Mouse (Mus musculus) retina, embryonic 14.5 days (tissue): Measurements from ENCODE around the gene Grrp1.

Experiments
- DNase-seq: peaks from one replicate; pipeline ENCODE4 v3.0.0-alpha.2; 2015; ENCODE audit warnings: low spot score

Grrp1 gene

DNA sequence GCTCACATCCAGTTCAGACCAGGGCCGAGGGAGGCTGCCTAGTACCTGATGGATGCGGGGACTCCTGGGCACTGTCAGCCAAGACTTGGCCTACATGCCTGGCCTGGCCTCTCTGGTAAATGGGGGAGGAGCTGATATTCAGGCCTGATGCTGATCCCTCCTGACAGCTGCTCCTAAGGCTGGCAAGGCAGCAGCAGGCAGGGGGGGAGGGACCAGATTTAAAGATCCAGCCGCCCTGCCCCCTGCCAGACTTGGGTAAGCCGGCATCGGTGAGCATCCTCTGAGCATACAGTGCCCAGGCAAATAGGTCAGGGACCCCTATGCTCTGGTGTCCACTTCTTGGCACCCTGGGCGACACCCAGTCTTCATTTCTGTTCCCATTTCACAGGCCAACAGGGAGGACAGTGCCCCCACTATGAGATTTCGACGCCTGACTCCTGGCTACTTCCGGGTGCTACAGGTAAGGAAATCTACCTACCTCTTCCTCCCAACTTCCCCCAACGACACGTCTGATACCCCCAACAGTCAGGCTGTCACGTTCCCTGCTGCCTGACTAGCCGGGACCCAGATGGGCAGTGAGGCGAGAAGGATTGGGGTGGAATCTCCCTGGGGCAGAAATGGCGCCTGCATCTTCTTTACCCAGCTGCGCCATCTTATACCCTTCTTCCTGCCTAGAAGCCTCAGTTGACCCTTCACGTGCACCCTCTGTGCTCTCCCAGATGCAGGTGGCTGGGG lies 10.2 kb downstream of the Grrp1 start, which contains the start of gene E130218I03Rik:
Gene E130218I03Rik (plus strand): TSS at position 147 of the 735 bp plus-strand sequence.
- DNase-seq, result peak; percentile 94

DNA sequence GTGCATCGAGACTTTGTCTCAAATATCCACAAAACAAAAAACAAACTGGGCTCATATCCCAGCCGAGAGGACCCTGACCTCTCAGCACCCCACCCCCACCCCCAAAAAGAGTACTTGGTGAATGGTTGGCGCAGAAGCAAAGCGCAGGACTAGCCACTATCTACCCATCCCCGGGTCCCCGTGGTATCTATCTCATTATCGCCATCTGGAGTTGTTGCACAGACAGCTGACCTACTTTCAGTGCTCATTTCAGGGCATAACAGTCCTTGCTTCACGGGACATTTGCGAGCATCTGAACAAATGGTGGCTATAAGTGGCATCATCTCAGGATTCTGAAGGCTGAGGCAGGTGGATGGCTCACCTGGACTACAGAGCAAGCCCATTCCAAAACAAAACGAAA lies 15.2 kb downstream of the Grrp1 start:
- DNase-seq, result peak; percentile 62

DNA sequence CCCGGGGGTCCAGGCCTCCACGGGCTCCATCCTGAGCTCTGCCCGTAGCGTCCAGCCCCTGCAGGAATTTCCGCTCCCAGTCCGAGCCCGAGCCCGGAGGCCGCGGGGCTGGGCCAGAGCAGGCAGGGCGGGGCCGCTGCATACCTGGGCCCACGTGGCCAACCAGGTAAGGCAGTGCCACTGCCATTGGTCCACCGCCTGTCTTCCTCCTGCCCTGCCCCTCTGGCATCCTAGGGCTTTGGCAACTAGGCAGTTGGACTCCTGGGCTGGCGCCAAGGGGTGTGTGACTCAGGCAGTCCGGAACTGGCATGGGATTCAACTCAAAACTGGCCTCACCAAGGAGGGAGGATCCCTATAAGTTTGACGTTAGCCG lies 15.6 kb downstream of the Grrp1 start, which contains the start of gene Cnksr1:
Gene Cnksr1 (minus strand): TSS at position 121 of the 373 bp plus-strand sequence.
- DNase-seq, result no peak

DNA sequence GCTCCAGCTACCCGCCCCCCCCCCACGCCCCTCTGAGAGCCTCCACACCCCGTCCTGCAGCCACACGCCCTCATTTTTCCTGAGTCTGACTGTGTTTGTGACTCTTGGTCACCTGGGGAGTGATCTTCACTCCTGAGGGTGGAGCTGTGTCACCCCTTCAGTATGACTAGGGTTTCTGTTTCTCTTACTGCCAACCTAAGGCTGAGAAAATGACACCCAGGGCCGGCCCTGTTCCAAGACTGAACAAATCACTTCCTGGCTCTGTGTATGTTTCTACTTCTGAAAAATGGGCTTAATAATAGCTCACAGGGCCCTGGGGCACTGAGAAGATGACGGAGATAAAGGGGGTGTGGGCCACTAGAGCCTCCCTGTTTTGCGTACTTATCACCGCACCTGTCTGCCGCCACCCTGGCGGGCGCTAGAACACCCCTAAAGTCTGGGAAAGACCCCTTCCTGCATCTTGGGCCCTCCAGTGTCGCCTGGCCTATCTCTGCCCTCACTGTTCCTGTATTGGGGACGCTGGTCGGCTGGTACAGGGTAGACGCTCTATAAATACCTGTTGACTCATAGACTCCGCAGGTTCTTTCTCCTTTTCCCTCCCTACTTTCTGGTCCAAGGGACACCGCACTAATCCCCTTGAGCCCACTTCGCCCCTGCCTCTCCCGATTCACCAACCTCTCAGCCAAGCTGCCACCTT lies 16.2 kb downstream of the Grrp1 start:
- DNase-seq, result no peak

DNA sequence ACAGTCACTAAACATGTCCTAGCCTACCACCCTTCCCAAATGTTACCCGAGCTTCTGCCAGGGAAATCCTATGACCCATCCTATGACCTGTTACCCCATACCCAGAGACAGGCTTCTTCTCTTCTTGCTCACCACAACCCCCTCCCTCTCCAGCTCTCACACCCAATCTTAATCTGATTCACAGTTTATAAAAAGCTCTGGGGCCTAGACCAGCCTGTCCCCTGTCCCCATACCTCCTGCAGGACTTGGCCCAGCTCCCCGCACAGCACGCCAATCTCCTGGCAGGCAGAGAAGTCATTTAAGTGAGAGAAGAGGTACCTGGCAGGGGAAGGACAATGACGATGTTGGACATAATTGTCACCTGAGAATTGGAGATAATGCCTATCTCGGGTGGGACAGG lies 19.0 kb downstream of the Grrp1 start:
- no peak for DNase-seq

DNA sequence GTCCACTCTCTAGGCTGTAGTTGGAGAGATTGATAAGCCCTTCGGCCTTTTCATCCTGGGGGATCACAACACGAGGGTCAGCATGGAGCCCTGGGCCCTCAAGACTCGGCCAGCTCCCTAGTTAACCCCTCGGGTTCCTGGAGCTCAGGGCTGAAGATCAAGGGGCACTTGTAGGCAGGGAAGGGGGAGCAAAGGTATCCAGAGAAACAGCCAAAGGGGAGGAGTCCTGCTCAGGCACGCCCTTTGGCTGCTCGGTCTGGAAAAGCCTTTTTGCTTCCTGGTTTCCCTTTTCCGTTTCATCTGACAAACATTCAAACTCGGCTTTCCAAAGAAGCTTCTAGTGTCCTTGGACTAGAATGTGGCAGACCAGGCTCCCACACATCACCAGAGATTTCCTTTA lies 23.5 kb downstream of the Grrp1 start:
- DNase-seq, result no peak

DNA sequence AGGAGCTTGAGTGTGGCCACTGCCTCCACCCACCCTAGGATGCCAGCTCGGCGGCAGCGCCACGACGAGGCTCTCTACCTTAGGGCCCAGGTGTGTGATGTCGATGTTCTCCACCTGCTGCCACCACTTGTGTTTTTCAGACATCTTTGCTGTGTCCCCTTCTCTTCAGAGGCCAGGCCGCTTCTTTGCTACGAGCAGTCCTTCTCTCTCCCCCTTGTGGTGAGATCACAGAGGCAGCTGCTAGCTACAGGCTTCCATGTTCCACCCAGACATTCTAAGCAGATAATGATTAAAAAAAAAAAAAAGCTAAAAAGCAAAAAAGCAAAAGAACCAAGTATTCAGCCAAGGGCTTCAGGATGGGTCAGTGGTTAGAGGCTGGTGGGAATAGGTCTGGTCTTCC lies 26.7 kb downstream of the Grrp1 start, which contains the start of gene Catsper4:
Gene Catsper4 (minus strand): TSS at position 190 of the 400 bp plus-strand sequence.
- peak; percentile 32 for DNase-seq

DNA sequence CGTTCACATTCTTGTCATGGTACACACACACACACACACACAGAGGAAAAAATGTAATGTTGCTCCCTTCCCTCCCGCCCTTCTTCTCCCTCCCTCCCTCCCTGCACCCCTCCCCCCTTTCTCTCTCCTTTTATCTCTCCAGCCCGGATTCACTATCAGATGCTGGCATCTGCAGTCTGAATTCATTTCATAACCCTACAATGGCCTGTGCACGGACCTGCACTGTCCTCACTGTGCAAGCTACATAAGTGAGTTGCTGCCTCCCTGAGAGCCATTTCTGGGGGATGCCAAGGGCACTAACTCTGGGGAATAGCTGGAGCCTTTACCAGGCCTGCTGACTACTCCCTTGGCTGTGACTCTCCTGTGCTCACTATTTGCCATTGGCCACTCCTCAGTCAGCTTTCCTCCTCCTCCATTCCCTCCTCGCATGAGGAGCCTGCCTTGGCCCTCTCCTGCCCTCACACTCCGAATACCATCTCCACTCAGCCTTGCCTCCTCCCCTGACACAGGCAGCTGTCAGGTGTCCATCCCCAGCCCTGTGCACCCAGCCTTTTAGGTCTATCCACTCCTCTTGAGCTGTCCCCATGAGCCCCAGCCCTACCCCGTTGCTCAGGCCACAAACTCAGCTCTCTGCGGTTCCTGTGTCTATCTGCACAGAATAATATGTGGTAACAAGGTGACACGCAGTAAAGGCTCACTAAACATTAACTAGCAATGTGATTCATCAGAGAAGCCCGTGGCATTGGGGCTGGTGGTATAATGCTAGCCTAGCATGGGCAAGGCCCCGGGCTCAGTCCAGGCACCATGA lies 30.9 kb downstream of the Grrp1 start:
- DNase-seq, result no peak

DNA sequence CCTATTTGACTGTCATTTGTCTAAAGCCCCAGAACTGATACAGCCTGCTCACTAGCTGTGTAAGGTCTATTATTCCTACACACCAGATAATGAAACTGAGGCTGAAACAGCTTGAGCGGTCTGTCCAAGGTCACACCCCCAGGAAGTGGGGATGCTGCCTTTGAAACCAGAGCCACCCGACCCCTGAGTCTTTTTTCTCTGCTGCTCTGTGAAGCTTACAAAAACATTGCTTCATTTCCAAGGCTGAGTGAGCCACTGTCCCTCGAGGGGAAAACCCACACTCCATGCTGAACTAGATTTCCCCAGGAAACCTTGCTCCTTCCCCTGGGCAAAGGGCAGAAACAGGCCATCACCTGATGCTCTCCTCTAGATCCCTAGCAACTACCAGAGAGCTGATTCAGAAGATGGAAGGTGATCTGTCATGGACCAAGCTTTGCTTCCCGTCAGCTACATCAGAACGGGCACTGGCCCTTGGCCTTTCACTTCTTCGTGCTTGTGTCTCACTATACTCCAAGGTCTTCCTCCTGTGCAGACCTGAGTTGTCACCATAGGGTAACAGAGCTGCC lies 47.3 kb downstream of the Grrp1 start:
- DNase-seq, result no peak

DNA sequence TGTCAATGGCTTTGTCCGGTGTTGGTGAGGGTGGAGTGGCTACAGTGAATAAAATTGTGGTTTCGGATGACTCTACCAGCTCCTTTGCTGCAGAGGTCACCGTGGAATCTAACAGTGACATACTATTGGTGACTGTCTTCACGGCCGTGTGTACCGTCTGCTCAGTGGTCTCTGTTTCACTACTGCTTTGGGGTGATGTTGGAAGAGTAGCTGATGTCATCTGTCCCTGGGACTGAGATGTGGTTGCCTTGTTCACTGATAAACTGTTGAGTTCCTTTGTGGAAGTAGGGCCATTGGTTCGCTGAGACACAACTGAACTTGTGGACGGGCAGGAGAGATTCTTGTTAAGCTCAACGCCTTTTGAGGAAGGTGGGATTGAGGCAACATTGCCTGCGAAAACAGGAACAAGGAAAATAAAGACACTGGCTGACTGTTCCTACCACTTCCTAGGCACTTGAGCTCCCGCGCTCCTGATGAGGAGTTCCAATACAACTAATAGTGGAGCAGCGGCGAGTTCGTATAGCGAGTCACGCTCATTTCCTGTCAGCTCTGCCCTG lies 50.5 kb downstream of the Grrp1 start:
- DNase-seq, result no peak

DNA sequence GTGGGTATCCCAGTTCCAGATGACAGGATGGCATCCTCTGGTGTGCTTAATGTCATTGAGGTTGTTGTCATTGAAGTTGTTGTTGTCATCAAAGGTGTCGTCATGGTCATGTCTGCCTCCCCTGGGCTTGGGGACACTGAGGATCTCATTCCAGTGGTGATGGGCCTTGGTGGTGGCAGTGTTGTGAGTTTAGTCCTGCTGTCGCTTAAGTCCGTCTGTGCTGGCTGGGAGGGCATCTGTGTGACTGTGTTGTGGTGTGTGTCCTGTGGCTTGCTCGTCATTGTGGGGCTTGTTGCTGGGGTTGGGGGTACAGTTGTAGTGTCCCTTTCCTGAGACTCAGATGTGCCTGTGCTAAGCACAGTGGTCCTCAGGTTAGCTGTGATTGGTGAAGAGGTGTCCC lies 51.0 kb downstream of the Grrp1 start, which contains the start of gene Gm7534:
Gene Gm7534 (minus strand): TSS at position 101 of the 400 bp plus-strand sequence.
- no peak for DNase-seq
